Mouse (Mus musculus) forebrain, embryonic 12.5 days (tissue): ENCODE data around the gene Sae1. TPM values are rescaled to one million over a fixed set of nuclear protein-coding genes. Genes with fewer than 3 reads are reported as not detected.
A peak's percentile ranks its signal among the peaks of the same experiment; 100 is the strongest.

Experiments
- ATAC-seq: fragments of 200-750 bp; cut with Nextera tagmentation; 2 replicates; pipeline ENCODE4 v1.8.0; 2017; ENCODE audit warnings: moderate TSS enrichment; ENCODE audit not compliant: low FRiP score
- H3K27ac ChIP-seq: fragments of 300-500 bp; sonication (generic); 2 replicates; pipeline ENCODE4 v1.5.1; 2016; ENCODE audit warnings: mild to moderate bottlenecking
- H3K27me3 ChIP-seq: fragments of 300-500 bp; sonication (generic); 2 replicates; pipeline ENCODE4 v1.6.1; 2016; ENCODE audit warnings: mild to moderate bottlenecking
- H3K36me3 ChIP-seq: fragments of 300-500 bp; sonication (generic); replicated peaks from 2 replicates; pipeline ENCODE4 v1.6.1; 2016; ENCODE audit warnings: mild to moderate bottlenecking
- H3K4me1 ChIP-seq: fragments of 300-500 bp; sonication (generic); 2 replicates; pipeline ENCODE4 v1.6.1; 2016
- H3K4me2 ChIP-seq: fragments of 300-500 bp; sonication (generic); 2 replicates; pipeline ENCODE4 v1.6.1; 2016; ENCODE audit warnings: mild to moderate bottlenecking, moderate library complexity
- H3K4me3 ChIP-seq: fragments of 300-500 bp; sonication (generic); replicated peaks from 2 replicates; pipeline ENCODE4 v1.5.1; 2016; ENCODE audit warnings: mild to moderate bottlenecking
- H3K9ac ChIP-seq: fragments of 300-500 bp; sonication (generic); 2 replicates; pipeline ENCODE4 v1.6.1; 2016; ENCODE audit warnings: mild to moderate bottlenecking
- H3K9me3 ChIP-seq: fragments of 300-500 bp; sonication (generic); 2 replicates; pipeline ENCODE4 v1.6.1; 2016
- WGBS: fragments of 180-500 bp; shearing (Covaris S2); methylation state at CpG from one replicate; pipeline ENCODE4 v1.1.7; 2016; 5-methylcytosine and 5-hydroxymethylcytosine counted together
- polyA plus RNA-seq: library from polyadenylated mRNA; unstranded; fragments of >200 nt; fragmentation: Nextera tagmentation; extraction: Ambion mirVana; gene quantifications from 2 replicates; pipeline ENCODE4 v1.2.1, GENCODE M21; 2016

Sae1 gene
- polyA plus RNA-seq, 1 experiment from 2014 or later: 403 TPM

- no peak for ATAC-seq
- Histone ChIP-seq H3K27me3 (no peaks in the 10 kb centered on the region), H3K9me3 (no peaks in the 10 kb centered on the region), H3K4me3 (no peak overlapping the region), H3K27ac (peak overlapping the region; percentile 87), H3K4me2 (peak overlapping the region; percentile 88), H3K4me1 (peaks cover 37% of the 10 kb centered on the region), H3K9ac (0 out of 2 replicates have a peak overlapping the region, but pooled peaks have one; percentile 57), H3K36me3 (no peaks in the 10 kb centered on the region)
- 42% methylated on average over 2 of the region's 2 CpGs for WGBS
Measured at GRCm38 (mm10) chr7:16296146-16296545, 91.5 kb downstream of the Sae1 start.

- Histone ChIP-seq H3K27me3 (no peaks in the 10 kb centered on the region), H3K9ac (peak overlapping the region; percentile 57), H3K4me1 (peaks cover 37% of the 10 kb centered on the region), H3K27ac (peak overlapping the region; percentile 87), H3K36me3 (no peaks in the 10 kb centered on the region), H3K4me2 (peak overlapping the region; percentile 88), H3K9me3 (no peaks in the 10 kb centered on the region), H3K4me3 (peak overlapping the region; percentile 47)
- 1% methylated on average over 41 of the region's 41 CpGs for WGBS
- peak; percentile 59 for ATAC-seq
Measured at GRCm38 (mm10) chr7:16295321-16295900, 92.2 kb downstream of the Sae1 start.

GRCm38 (mm10) chr7:16294837-16295236, 92.8 kb downstream of the Sae1 start:
- ATAC-seq: peak; percentile 62
- H3K36me3 ChIP-seq: no peaks in the 10 kb centered on the region
- under 1% methylated on average over 23 of the region's 23 CpGs for WGBS

GRCm38 (mm10) chr7:16294346-16294745, 93.3 kb downstream of the Sae1 start:
- Histone ChIP-seq H3K27me3 (no peaks in the 10 kb centered on the region), H3K27ac (no peak overlapping the region; the same call in 1 of the 2 replicates), H3K36me3 (no peaks in the 10 kb centered on the region), H3K4me3 (no peak overlapping the region), H3K9me3 (no peaks in the 10 kb centered on the region), H3K9ac (no peak overlapping the region), H3K4me1 (peaks cover 30% of the 10 kb centered on the region), H3K4me2 (peak overlapping the region; percentile 88; the same call in 1 of the 2 replicates)
- ATAC-seq: no peak; the same call in 1 of the 2 replicates
- 31% methylated on average over 4 of the region's 4 CpGs for WGBS

More at GRCm38 (mm10) chr7:16294837-16295236, 92.8 kb downstream of the Sae1 start:
- Histone ChIP-seq H3K27ac (peak overlapping the region; percentile 87), H3K9me3 (no peaks in the 10 kb centered on the region), H3K4me2 (peak overlapping the region; percentile 88), H3K4me1 (peaks cover 32% of the 10 kb centered on the region), H3K9ac (peak overlapping the region; percentile 57), H3K4me3 (peak overlapping the region; percentile 47), H3K27me3 (no peaks in the 10 kb centered on the region)

- H3K4me1 ChIP-seq: peaks cover 11% of the 10 kb centered on the region
- H3K9me3 ChIP-seq: no peaks in the 10 kb centered on the region
- WGBS: 65% methylated on average over 1 of the region's 1 CpGs
- no peak overlapping the region for H3K4me2 ChIP-seq
- H3K27me3 ChIP-seq: no peaks in the 10 kb centered on the region
- ATAC-seq: no peak
- no peak overlapping the region for H3K4me3 ChIP-seq
- H3K9ac ChIP-seq: no peak overlapping the region
- H3K36me3 ChIP-seq: peaks cover 15% of the 10 kb centered on the region
- H3K27ac ChIP-seq: no peak overlapping the region
Measured at GRCm38 (mm10) chr7:16287791-16288190, 99.8 kb downstream of the Sae1 start.

GRCm38 (mm10) chr7:16287016-16287415, 100.6 kb downstream of the Sae1 start:
- H3K4me2 ChIP-seq: peak overlapping the region; percentile 56
- H3K4me1 ChIP-seq: peaks cover 11% of the 10 kb centered on the region
- ATAC-seq: no peak
- H3K27ac ChIP-seq: peak overlapping the region; percentile 95
- H3K9me3 ChIP-seq: no peaks in the 10 kb centered on the region
- H3K4me3 ChIP-seq: peak overlapping the region; percentile 81
- peaks cover 23% of the 10 kb centered on the region for H3K36me3 ChIP-seq
- H3K27me3 ChIP-seq: no peaks in the 10 kb centered on the region
- peak overlapping the region; percentile 71; the same call in 1 of the 2 replicates for H3K9ac ChIP-seq
- WGBS: 89% methylated on average over 2 of the region's 2 CpGs

- Histone ChIP-seq H3K9ac (peak within 1 kb of the TSS; percentile 71), H3K27ac (peak within 1 kb of the TSS; percentile 95), H3K9me3 (no peaks in the 10 kb centered on the region), H3K4me3 (peak within 1 kb of the TSS; percentile 81), H3K4me1 (peaks cover 11% of the 10 kb centered on the region), H3K4me2 (peak within 1 kb of the TSS; percentile 56), H3K27me3 (no peaks in the 10 kb centered on the region), H3K36me3 (peaks cover 30% of the 10 kb centered on the region)
- under 1% methylated on average over 69 of the region's 70 CpGs for WGBS
- ATAC-seq: peak; percentile 94
Measured at GRCm38 (mm10) chr7:16286026-16286961, 101.3 kb downstream of the Sae1 start, which contains the start of gene Ccdc9. TSS of gene Ccdc9 (minus strand) at chr7:16286795.

GRCm38 (mm10) chr7:16285450-16286025, 102.1 kb downstream of the Sae1 start:
- peak; percentile 61 for ATAC-seq
- peaks cover 11% of the 10 kb centered on the region for H3K4me1 ChIP-seq
- no peak overlapping the region for H3K9ac ChIP-seq
- no peaks in the 10 kb centered on the region for H3K27me3 ChIP-seq
- peak overlapping the region; percentile 56 for H3K4me2 ChIP-seq
- 6% methylated on average over 14 of the region's 14 CpGs for WGBS
- H3K4me3 ChIP-seq: peak overlapping the region; percentile 81
- no peaks in the 10 kb centered on the region for H3K9me3 ChIP-seq
- H3K36me3 ChIP-seq: peaks cover 38% of the 10 kb centered on the region
- H3K27ac ChIP-seq: peak overlapping the region; percentile 95; the same call in 1 of the 2 replicates

- Histone ChIP-seq H3K27ac (no peak overlapping the region), H3K27me3 (no peaks in the 10 kb centered on the region), H3K4me3 (peak overlapping the region; percentile 81), H3K4me2 (peak overlapping the region; percentile 56), H3K9me3 (no peaks in the 10 kb centered on the region), H3K36me3 (peaks cover 42% of the 10 kb centered on the region), H3K9ac (no peak overlapping the region), H3K4me1 (peaks cover 11% of the 10 kb centered on the region)
- no peak for ATAC-seq
- WGBS: 74% methylated on average over 9 of the region's 9 CpGs
Measured at GRCm38 (mm10) chr7:16284904-16285303, 102.7 kb downstream of the Sae1 start.

- Histone ChIP-seq H3K36me3 (peaks cover 49% of the 10 kb centered on the region), H3K27me3 (no peaks in the 10 kb centered on the region), H3K9ac (no peak overlapping the region), H3K4me3 (no peak overlapping the region), H3K9me3 (no peaks in the 10 kb centered on the region), H3K27ac (no peak overlapping the region), H3K4me1 (peaks cover 11% of the 10 kb centered on the region), H3K4me2 (no peak overlapping the region)
- 95% methylated on average over 8 of the region's 8 CpGs for WGBS
- no peak for ATAC-seq
Measured at GRCm38 (mm10) chr7:16284001-16284400, 103.6 kb downstream of the Sae1 start.

- Histone ChIP-seq H3K27ac (no peak overlapping the region), H3K4me1 (peaks cover 11% of the 10 kb centered on the region), H3K36me3 (peaks cover 64% of the 10 kb centered on the region), H3K4me3 (no peak overlapping the region), H3K9ac (no peak overlapping the region), H3K9me3 (no peaks in the 10 kb centered on the region), H3K4me2 (no peak overlapping the region), H3K27me3 (no peaks in the 10 kb centered on the region)
- no peak for ATAC-seq
- 96% methylated on average over 13 of the region's 13 CpGs for WGBS
Measured at GRCm38 (mm10) chr7:16282334-16282733, 105.3 kb downstream of the Sae1 start.

- Histone ChIP-seq H3K4me1 (peaks cover 9% of the 10 kb centered on the region), H3K9me3 (no peaks in the 10 kb centered on the region), H3K36me3 (peaks cover 80% of the 10 kb centered on the region), H3K27me3 (peaks cover under 1% of the 10 kb centered on the region; the same call in 1 of the 2 replicates), H3K9ac (no peak overlapping the region), H3K4me2 (no peak overlapping the region), H3K4me3 (no peak overlapping the region), H3K27ac (no peak overlapping the region)
- ATAC-seq: no peak
- WGBS: 92% methylated on average over 11 of the region's 11 CpGs
Measured at GRCm38 (mm10) chr7:16280721-16281120, 106.9 kb downstream of the Sae1 start.
